Mouse (Mus musculus): ENCODE measurements at regions not wholly inside any gene's neighbourhood (a gene's known extent, or its start where the extent isn't known, plus 50 kb on each side); places are given as distances from the start of the nearest gene placed in this dataset.

DNA sequence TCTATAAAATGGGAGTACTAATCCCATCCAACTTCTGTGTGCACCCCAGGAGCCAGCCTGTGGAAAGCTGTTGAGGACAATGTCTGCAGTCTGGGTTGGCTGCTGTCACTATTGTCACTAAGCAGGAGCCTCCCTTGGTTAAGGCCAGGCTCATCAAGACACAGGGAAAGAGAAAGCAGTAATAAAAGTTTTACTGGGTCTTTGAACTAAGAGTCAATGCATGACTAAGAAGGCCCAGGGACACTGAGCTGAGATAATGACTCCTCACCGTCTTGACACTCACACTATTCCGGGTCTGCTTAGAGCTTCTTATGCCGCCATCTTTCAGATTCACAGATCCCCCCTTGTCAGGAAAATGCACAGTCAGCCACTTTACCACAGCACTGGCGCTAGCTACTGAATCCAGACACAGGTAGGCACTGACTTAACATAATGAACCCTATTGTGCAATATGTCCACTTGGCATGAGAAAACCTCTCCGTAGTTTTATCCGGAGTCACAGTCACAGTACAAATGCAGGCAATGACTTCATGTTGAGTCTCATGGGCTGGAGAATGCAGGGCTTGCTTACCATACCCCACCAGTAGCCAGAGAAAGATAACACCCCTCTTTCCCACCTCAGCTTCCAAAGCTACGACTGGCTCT is 66.2 kb upstream of the Synm start:
- Histone ChIP-seq H3K36me3 (ENCODE audit: control insufficient read depth, insufficient read depth, low read length) (no peaks in the 10 kb centered on the region), H3K4me1 (replicated peaks; ENCODE audit: control insufficient read depth, insufficient read depth) (no peaks in the 10 kb centered on the region), H3K9ac (ENCODE audit: low read length) (no peak overlapping the region), H3K27me3 (ENCODE audit: control insufficient read depth, insufficient read depth, low read length) (no peaks in the 10 kb centered on the region), H3K4me2 (replicated peaks; ENCODE audit: low read depth) (no peak overlapping the region), H3K9me3 (ENCODE audit: control insufficient read depth, low read length) (no peaks in the 10 kb centered on the region), H3K27ac (replicated peaks) (no peak overlapping the region), H3K4me3 (ENCODE audit: low read depth, low read length) (no peak overlapping the region)
- no peak for TF ChIP-seq EP300 (optimal IDR thresholded peaks at IDR 0.05)
- TF ChIP-seq CTCF (IDR thresholded peaks at IDR 0.05; ENCODE audit: low read depth) = no peak
- no peak for ATAC-seq (ENCODE audit: low FRiP score, low TSS enrichment)
- DNase-seq (ENCODE audit: low spot score) = no peak
- 84% methylated on average over 7 of the region's 7 CpGs for WGBS

DNA sequence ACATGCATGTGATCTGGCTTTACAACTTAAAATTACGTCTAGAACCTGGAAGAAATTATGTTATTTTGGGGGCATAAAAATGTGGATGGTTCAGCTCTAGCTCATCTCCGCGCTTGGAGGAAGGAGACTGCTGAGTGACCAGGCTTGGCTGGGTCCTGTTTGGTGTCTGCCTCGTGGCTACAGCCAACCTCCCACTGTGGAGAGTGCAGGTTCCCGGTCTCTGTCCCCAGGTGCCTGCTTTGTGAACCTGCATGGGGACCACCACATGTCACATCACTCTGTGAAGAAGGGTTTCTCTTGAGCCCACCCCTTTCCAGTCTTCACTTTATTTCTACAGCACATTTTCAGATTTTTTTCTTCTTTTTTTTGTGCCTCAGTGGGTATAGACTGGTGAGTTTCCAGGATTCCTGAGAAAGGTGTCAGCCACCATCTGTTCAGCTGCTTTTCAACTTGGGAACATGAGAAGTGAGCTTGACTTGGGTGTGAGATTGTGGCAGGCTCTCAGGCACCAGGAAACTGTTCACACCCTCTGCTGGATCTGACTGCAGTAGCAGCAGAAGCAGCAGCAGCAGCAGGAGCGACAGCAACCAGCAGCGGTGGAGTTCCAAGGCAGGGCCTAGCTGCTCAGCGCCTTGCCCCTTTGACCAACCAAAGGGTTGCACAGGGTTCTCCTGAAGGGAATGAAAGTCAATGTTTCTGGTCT is 64.6 kb upstream of the Synm start:
- Histone ChIP-seq H3K4me2 (replicated peaks; ENCODE audit: low read depth) (no peak overlapping the region), H3K27me3 (ENCODE audit: control insufficient read depth, insufficient read depth, low read length) (no peaks in the 10 kb centered on the region), H3K27ac (replicated peaks) (no peak overlapping the region), H3K36me3 (ENCODE audit: control insufficient read depth, insufficient read depth, low read length) (no peaks in the 10 kb centered on the region), H3K4me3 (ENCODE audit: low read depth, low read length) (no peak overlapping the region), H3K4me1 (replicated peaks; ENCODE audit: control insufficient read depth, insufficient read depth) (no peaks in the 10 kb centered on the region), H3K9me3 (ENCODE audit: control insufficient read depth, low read length) (no peaks in the 10 kb centered on the region), H3K9ac (ENCODE audit: low read length) (no peak overlapping the region)
- ATAC-seq (ENCODE audit: low FRiP score, low TSS enrichment) (no peak), DNase-seq (ENCODE audit: low spot score) (no peak)
- TF ChIP-seq EP300 (optimal IDR thresholded peaks at IDR 0.05) (no peak), CTCF (IDR thresholded peaks at IDR 0.05; ENCODE audit: low read depth) (no peak; the same call in 1 of the 2 replicates)
- 55% methylated on average over 8 of the region's 8 CpGs for WGBS

DNA sequence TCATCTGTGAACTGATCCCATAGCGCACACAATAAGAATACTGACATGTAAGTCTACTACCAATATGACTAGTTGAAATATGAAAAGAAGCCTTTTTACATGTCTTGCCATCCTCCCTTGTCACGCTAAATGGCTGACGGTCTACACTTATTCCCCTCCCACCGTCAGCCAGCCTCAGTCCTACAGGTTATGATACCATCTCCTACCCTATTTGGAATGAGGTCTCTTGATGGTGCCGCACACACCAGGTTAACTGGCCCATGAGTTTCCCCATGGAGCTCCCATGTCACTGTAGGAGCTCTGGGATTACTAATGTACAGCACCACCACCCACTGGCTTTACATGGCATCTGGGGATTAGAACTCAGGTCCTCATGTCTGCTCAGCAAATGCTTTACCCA is 60.0 kb upstream of the Synm start:
- Histone ChIP-seq H3K9ac (ENCODE audit: low read length) (no peak overlapping the region), H3K36me3 (ENCODE audit: control insufficient read depth, insufficient read depth, low read length) (no peaks in the 10 kb centered on the region), H3K9me3 (ENCODE audit: control insufficient read depth, low read length) (no peaks in the 10 kb centered on the region), H3K27ac (replicated peaks) (no peak overlapping the region), H3K4me1 (replicated peaks; ENCODE audit: control insufficient read depth, insufficient read depth) (no peaks in the 10 kb centered on the region), H3K4me3 (ENCODE audit: low read depth, low read length) (no peak overlapping the region), H3K4me2 (replicated peaks; ENCODE audit: low read depth) (no peak overlapping the region), H3K27me3 (ENCODE audit: control insufficient read depth, insufficient read depth, low read length) (no peaks in the 10 kb centered on the region)
- DNase-seq (ENCODE audit: low spot score) (no peak), ATAC-seq (ENCODE audit: low FRiP score, low TSS enrichment) (no peak)
- WGBS = 97% methylated on average over 5 of the region's 5 CpGs
- TF ChIP-seq CTCF (IDR thresholded peaks at IDR 0.05; ENCODE audit: low read depth) (no peak), EP300 (optimal IDR thresholded peaks at IDR 0.05) (no peak)

DNA sequence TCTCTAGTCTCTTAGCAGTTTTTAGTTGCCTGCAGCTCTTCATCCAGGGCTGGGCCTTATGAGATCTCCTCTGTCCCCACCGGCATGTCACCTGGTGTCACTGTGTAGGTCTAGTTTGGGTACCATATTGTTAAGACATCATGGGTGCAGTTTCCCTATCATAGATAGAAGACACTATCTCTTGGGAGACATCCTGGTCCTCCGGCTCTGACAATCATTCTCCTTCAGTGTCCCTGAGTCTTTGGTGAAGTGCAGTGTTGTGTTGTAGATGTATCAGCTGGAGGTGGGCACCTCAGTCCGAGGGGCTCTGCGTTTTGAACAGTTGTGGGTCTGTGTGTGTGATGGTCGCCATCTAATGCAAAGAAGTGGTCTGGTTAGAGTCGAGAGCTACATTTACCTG is 58.0 kb upstream of the Synm start:
- ATAC-seq (ENCODE audit: low FRiP score, low TSS enrichment) = no peak
- Histone ChIP-seq H3K36me3 (ENCODE audit: control insufficient read depth, insufficient read depth, low read length) (no peaks in the 10 kb centered on the region), H3K4me1 (replicated peaks; ENCODE audit: control insufficient read depth, insufficient read depth) (no peaks in the 10 kb centered on the region), H3K27me3 (ENCODE audit: control insufficient read depth, insufficient read depth, low read length) (no peaks in the 10 kb centered on the region), H3K9ac (ENCODE audit: low read length) (no peak overlapping the region), H3K4me2 (replicated peaks; ENCODE audit: low read depth) (no peak overlapping the region), H3K27ac (replicated peaks) (no peak overlapping the region), H3K4me3 (ENCODE audit: low read depth, low read length) (no peak overlapping the region), H3K9me3 (ENCODE audit: control insufficient read depth, low read length) (no peaks in the 10 kb centered on the region)
- TF ChIP-seq EP300 (optimal IDR thresholded peaks at IDR 0.05) (no peak), CTCF (IDR thresholded peaks at IDR 0.05; ENCODE audit: low read depth) (no peak)
- 95% methylated on average over 6 of the region's 6 CpGs for WGBS
- no peak for DNase-seq (ENCODE audit: low spot score)

DNA sequence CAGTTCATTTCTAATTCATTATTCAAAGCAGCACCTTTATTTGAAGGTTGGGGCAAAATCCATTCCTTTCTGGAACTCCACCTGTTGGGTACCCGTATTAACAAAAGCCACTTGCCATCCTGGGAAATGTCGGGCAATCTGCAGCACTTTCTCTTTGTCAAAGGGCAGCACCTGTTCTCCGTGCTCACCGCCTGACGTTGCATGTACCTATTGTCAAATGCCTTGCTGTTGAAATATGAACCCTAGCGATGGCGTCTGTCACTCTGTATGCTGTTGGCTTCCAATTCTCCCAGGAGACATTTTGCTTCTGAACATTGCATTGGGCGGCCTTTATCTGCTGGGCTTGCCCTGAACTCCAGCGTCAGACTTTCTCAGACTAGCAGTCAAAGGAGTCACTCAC is 55.3 kb upstream of the Synm start:
- Histone ChIP-seq H3K27ac (replicated peaks) (no peak overlapping the region), H3K9me3 (ENCODE audit: control insufficient read depth, low read length) (no peaks in the 10 kb centered on the region), H3K4me2 (replicated peaks; ENCODE audit: low read depth) (no peak overlapping the region), H3K27me3 (ENCODE audit: control insufficient read depth, insufficient read depth, low read length) (no peaks in the 10 kb centered on the region), H3K36me3 (ENCODE audit: control insufficient read depth, insufficient read depth, low read length) (no peaks in the 10 kb centered on the region), H3K9ac (ENCODE audit: low read length) (no peak overlapping the region), H3K4me3 (ENCODE audit: low read depth, low read length) (no peak overlapping the region), H3K4me1 (replicated peaks; ENCODE audit: control insufficient read depth, insufficient read depth) (no peaks in the 10 kb centered on the region)
- WGBS = 62% methylated on average over 9 of the region's 9 CpGs
- DNase-seq (ENCODE audit: low spot score) (no peak), ATAC-seq (ENCODE audit: low FRiP score, low TSS enrichment) (no peak)
- no peak for TF ChIP-seq EP300 (optimal IDR thresholded peaks at IDR 0.05)
